ENCODE assay signal across 31 mouse cellular contexts in the genomic region with DNA sequence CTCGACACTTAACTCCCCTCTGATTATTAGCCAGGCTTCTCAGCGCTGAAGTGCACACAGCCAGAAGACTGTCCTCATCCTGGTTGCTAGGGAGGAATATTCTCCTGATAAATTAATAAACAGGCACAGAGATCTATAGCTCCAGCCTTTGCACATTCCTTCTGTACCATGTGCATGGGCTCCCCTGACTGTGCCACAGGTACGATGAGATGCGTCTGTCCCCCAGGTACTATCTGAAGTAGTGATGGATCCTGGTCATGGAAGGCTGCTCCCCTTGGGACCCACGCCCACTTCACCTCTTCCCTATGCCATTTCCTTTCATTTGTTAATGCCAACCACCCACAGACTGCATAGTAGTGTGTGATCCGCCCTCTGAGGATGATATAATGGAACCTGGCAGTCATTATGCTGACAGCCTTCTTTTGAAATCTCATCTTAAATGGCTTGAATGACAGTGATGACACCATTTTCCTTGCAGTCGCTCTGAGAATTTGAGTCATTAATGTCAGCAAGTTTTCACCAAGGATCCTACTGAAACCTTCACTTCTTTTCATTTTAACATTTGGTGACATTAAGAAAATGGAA. TPM values are rescaled to one million over a fixed set of nuclear protein-coding genes. Genes with fewer than 3 reads are reported as not detected.
DNase-seq lines count a peak whose midpoint lies in the region; ATAC-seq lines count a peak whose summit lies in the region.
"Had no signal": no experiment of that assay in that cellular context is flagged by ENCODE, and none has a peak within 500 bp of the region (broad histone marks: within the 10 kb centered on the region; RNA-seq: fewer than 3 reads in every experiment).

No protein-coding gene starts in this region.

- H3K36me3 ChIP-seq in forebrain, embryonic 12.5 days (replicated peaks): no peaks in the 10 kb centered on the region
- H3K36me3 ChIP-seq in forebrain, embryonic 10.5 days (replicated peaks): no peaks in the 10 kb centered on the region
- H3K36me3 ChIP-seq in midbrain, embryonic 15.5 days (replicated peaks): no peaks in the 10 kb centered on the region
- H3K36me3 ChIP-seq in midbrain, embryonic 14.5 days (ENCODE audit: control insufficient read depth, insufficient read depth, low read length): no peaks in the 10 kb centered on the region
- H3K36me3 ChIP-seq in forebrain, embryonic 15.5 days: no peaks in the 10 kb centered on the region
- H3K36me3 ChIP-seq: embryonic facial prominence, embryonic 15.5 days; heart, embryonic 10.5 days; heart, embryonic 15.5 days; hindbrain, embryonic 13.5 days; kidney, embryonic 15.5 days; neural tube, embryonic 15.5 days had no signal

- H3K4me1 ChIP-seq in forebrain, embryonic 12.5 days: peaks cover 15% of the 10 kb centered on the region
- H3K4me1 ChIP-seq in forebrain, embryonic 10.5 days: peaks cover 23% of the 10 kb centered on the region
- H3K4me1 ChIP-seq in midbrain, embryonic 15.5 days: peaks cover 5% of the 10 kb centered on the region; the same call in 1 of the 2 replicates
- H3K4me1 ChIP-seq in midbrain, embryonic 14.5 days (ENCODE audit: control insufficient read depth, insufficient read depth, low read length): no peaks in the 10 kb centered on the region
- H3K4me1 ChIP-seq in forebrain, embryonic 15.5 days: peaks cover 13% of the 10 kb centered on the region; the same call in 1 of the 2 replicates
- H3K4me1 ChIP-seq: embryonic facial prominence, embryonic 15.5 days; heart, embryonic 15.5 days; neural tube, embryonic 15.5 days had no signal

- no peak overlapping the region for H3K4me2 ChIP-seq in forebrain, embryonic 12.5 days
- H3K4me2 ChIP-seq in midbrain, embryonic 15.5 days: no peak overlapping the region
- H3K4me2 ChIP-seq in midbrain, embryonic 14.5 days (ENCODE audit: low read length): no peak overlapping the region
- no peak overlapping the region for H3K4me2 ChIP-seq in forebrain, embryonic 15.5 days (replicated peaks)
- H3K4me2 ChIP-seq: embryonic facial prominence, embryonic 15.5 days; heart, embryonic 15.5 days; hindbrain, embryonic 13.5 days; kidney, embryonic 15.5 days; neural tube, embryonic 15.5 days had no signal

- 76% methylated on average over 7 of the region's 7 CpGs for WGBS in forebrain, embryonic 12.5 days
- WGBS in forebrain, embryonic 10.5 days: 86% methylated on average over 7 of the region's 7 CpGs
- 64% methylated on average over 7 of the region's 7 CpGs for whole genome bisulfite sequencing in midbrain, embryonic 15.5 days
- 57% methylated on average over 7 of the region's 7 CpGs for WGBS in midbrain, embryonic 14.5 days
- 71% methylated on average over 7 of the region's 7 CpGs for WGBS in forebrain, embryonic 15.5 days

- DNase-seq in forebrain, embryonic 10.5 days (ENCODE audit: extremely low spot score, low spot score): no peak
- no peak for DNase-seq in midbrain, embryonic 14.5 days
- no peak for DNase-seq in thymus, postnatal 0 days (ENCODE audit: low spot score)
- no peak for DNase-seq in ovary, postnatal 36 days (ENCODE audit: low spot score)
- DNase-seq: adrenal gland, adult 2 months; cerebellum, adult 11 months; cerebellum, postnatal 10 days; gastrocnemius, postnatal 25 days; heart, adult 11 months; heart, postnatal 36 days; kidney, adult 18-20 months; kidney, postnatal 25 days; liver; lung, adult 2 months; lung, postnatal 10 days; right cerebral cortex, adult 18-20 months; spleen, adult 18-20 months; thymus, postnatal 25 days had no signal

- H3K4me3 ChIP-seq in forebrain, embryonic 12.5 days (replicated peaks): no peak overlapping the region
- no peak overlapping the region for H3K4me3 ChIP-seq in forebrain, embryonic 10.5 days
- H3K4me3 ChIP-seq in midbrain, embryonic 15.5 days: no peak overlapping the region
- H3K4me3 ChIP-seq in midbrain, embryonic 14.5 days (replicated peaks; ENCODE audit: low read depth, low read length): no peak overlapping the region
- no peak overlapping the region for H3K4me3 ChIP-seq in forebrain, embryonic 15.5 days
- H3K4me3 ChIP-seq: embryonic facial prominence, embryonic 15.5 days; heart, embryonic 10.5 days; heart, embryonic 15.5 days; hindbrain, embryonic 13.5 days; kidney, embryonic 15.5 days; neural tube, embryonic 15.5 days had no signal

- no peak overlapping the region for H3K9ac ChIP-seq in forebrain, embryonic 12.5 days
- no peak overlapping the region for H3K9ac ChIP-seq in midbrain, embryonic 15.5 days
- no peak overlapping the region for H3K9ac ChIP-seq in midbrain, embryonic 14.5 days (replicated peaks; ENCODE audit: low read length)
- H3K9ac ChIP-seq in forebrain, embryonic 15.5 days (replicated peaks): no peak overlapping the region
- H3K9ac ChIP-seq: embryonic facial prominence, embryonic 15.5 days; heart, embryonic 15.5 days; hindbrain, embryonic 13.5 days; kidney, embryonic 15.5 days; liver, embryonic 14.5 days; neural tube, embryonic 15.5 days had no signal

- peak; percentile 56; the same call in 1 of the 2 replicates for ATAC-seq in forebrain, embryonic 12.5 days (ENCODE audit: low FRiP score)
- peak; percentile 83 for ATAC-seq in midbrain, embryonic 15.5 days (replicated peaks)
- ATAC-seq in midbrain, embryonic 14.5 days (ENCODE audit: low FRiP score, low TSS enrichment): no peak; the same call in 1 of the 2 replicates
- peak; percentile 78 for ATAC-seq in forebrain, embryonic 15.5 days (replicated peaks)

- H3K9me3 ChIP-seq in forebrain, embryonic 12.5 days: no peaks in the 10 kb centered on the region
- no peaks in the 10 kb centered on the region for H3K9me3 ChIP-seq in forebrain, embryonic 10.5 days
- no peaks in the 10 kb centered on the region for H3K9me3 ChIP-seq in midbrain, embryonic 15.5 days
- H3K9me3 ChIP-seq in midbrain, embryonic 14.5 days (ENCODE audit: control insufficient read depth, low read length): no peaks in the 10 kb centered on the region
- H3K9me3 ChIP-seq in forebrain, embryonic 15.5 days: no peaks in the 10 kb centered on the region
- H3K9me3 ChIP-seq: embryonic facial prominence, embryonic 15.5 days; heart, embryonic 10.5 days; heart, embryonic 15.5 days; hindbrain, embryonic 13.5 days; kidney, embryonic 15.5 days; neural tube, embryonic 15.5 days had no signal

- 0 out of 2 replicates have a peak overlapping the region, but pooled peaks have one; percentile 25 for H3K27ac ChIP-seq in forebrain, embryonic 12.5 days
- no peak overlapping the region for H3K27ac ChIP-seq in forebrain, embryonic 10.5 days
- no peak overlapping the region for H3K27ac ChIP-seq in midbrain, embryonic 15.5 days
- H3K27ac ChIP-seq in midbrain, embryonic 14.5 days (replicated peaks; ENCODE audit: low read depth, low read length): no peak overlapping the region
- peak overlapping the region; percentile 36; the same call in 1 of the 2 replicates for H3K27ac ChIP-seq in forebrain, embryonic 15.5 days (replicated peaks)
- H3K27ac ChIP-seq: embryonic facial prominence, embryonic 15.5 days; heart, embryonic 10.5 days; heart, embryonic 15.5 days; hindbrain, embryonic 13.5 days; kidney, embryonic 15.5 days; liver, embryonic 14.5 days; macrophage; neural tube, embryonic 15.5 days had no signal

- no peaks in the 10 kb centered on the region for H3K27me3 ChIP-seq in forebrain, embryonic 12.5 days
- no peaks in the 10 kb centered on the region for H3K27me3 ChIP-seq in forebrain, embryonic 10.5 days (ENCODE audit: poor library complexity, severe bottlenecking)
- no peaks in the 10 kb centered on the region for H3K27me3 ChIP-seq in midbrain, embryonic 15.5 days (replicated peaks)
- H3K27me3 ChIP-seq in midbrain, embryonic 14.5 days (ENCODE audit: control insufficient read depth, insufficient read depth, low read length): no peaks in the 10 kb centered on the region
- no peaks in the 10 kb centered on the region for H3K27me3 ChIP-seq in forebrain, embryonic 15.5 days
- H3K27me3 ChIP-seq: embryonic facial prominence, embryonic 15.5 days; heart, embryonic 15.5 days; hindbrain, embryonic 13.5 days; kidney, embryonic 15.5 days; neural tube, embryonic 15.5 days had no signal

RNA-seq across cellular contexts. Expression of a gene that starts 3.1 kb away (rescaled TPM):
- 0.22 and 0.35 TPM in 2 replicates for polyA plus RNA-seq in forebrain, embryonic 12.5 days (2016; fragmentation: Nextera tagmentation; extraction: Ambion mirVana)
- 0.15 TPM in 1 of 2 replicates, not detected in the other for polyA plus RNA-seq in forebrain, embryonic 10.5 days (2016; fragmentation: Nextera tagmentation; extraction: Ambion mirVana)
- 0.34 and 0.56 TPM in 2 replicates for polyA plus RNA-seq in midbrain, embryonic 15.5 days (2015; fragmentation: Nextera tagmentation; extraction: Ambion mirVana)
- 0.51 and 0.63 TPM in 2 replicates for polyA plus RNA-seq in midbrain, embryonic 14.5 days (2014; fragmentation: Nextera tagmentation; extraction: Ambion mirVana)
- polyA plus RNA-seq in forebrain, embryonic 15.5 days (2015; fragmentation: Nextera tagmentation; extraction: Ambion mirVana): 1.4 and 1.6 TPM in 2 replicates
- polyA plus RNA-seq in thymus, postnatal 0 days (2015; fragmentation: Nextera tagmentation; extraction: Ambion mirVana): 2.0 and 2.6 TPM in 2 replicates
- polyA plus RNA-seq: adrenal gland, adult 2 months; intestine, embryonic 14.5 days; liver, embryonic 14.5 days; lung, adult 2 months; macrophage; stomach, embryonic 16.5 days had no signal

Comparison
In these comparisons a context has a peak if more than half of its experiments do, and no peak if none do; other contexts are left out.
1. H3K27ac ChIP-seq: peak in forebrain, embryonic 12.5 days (single experiment) and forebrain, embryonic 15.5 days (single experiment); none in forebrain, embryonic 10.5 days (single experiment), midbrain, embryonic 15.5 days (single experiment) and midbrain, embryonic 14.5 days (single experiment).